Mouse (Mus musculus) megakaryocyte-erythroid progenitor cell, adult 5-6 weeks (primary cell): ENCODE measurements at regions not wholly inside any gene's neighbourhood (a gene's known extent, or its start where the extent isn't known, plus 50 kb on each side); places are given as distances from the start of the nearest gene placed in this dataset.

Experiments
- ATAC-seq: replicated peaks from 2 replicates; pipeline ENCODE4 v1.8.0; 2016; ENCODE audit warnings: mild to moderate bottlenecking, inconsistent platforms; ENCODE audit not compliant: severe bottlenecking, poor library complexity, low FRiP score, low TSS enrichment

DNA sequence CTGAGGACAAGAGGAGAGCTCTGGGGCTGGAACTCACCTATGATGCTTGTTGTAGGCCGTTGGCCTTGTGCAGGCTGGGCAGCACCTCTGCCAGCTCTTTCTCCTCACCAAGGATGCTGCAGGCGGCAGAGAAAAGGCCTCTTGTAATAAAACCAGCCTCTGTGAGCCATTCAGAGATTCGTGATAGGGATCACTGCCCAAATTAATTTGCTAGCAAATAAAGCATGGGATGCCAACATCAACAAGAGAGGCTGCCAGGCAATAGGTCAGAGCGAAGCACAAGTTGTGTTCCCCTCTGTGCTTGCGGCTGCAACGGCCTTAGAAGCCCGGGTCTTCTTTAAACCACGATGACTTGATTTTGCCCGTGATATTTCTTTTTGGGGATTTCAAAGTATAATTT, 72.0 kb upstream of the Kcnj15 start:
- no peak for ATAC-seq

DNA sequence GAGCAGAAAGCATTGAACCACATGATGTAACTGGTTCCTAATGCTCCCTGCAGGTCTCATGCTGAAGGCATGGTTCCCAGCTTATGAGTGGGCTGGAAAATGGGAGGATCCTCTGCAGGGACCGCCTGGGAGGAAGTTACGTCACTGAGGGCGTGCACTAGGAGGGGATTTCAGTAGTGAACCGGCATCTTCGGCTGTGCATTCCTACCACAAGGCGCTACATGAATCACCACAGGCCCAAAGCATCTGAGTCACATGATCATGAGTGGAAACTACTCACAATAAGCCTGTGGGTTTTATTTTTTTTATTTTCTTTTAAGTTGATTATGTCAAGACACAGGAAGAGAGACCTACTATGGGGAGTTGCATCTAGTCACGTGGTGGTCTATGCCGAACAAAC, 68.2 kb upstream of the Kcnj15 start:
- ATAC-seq = no peak

DNA sequence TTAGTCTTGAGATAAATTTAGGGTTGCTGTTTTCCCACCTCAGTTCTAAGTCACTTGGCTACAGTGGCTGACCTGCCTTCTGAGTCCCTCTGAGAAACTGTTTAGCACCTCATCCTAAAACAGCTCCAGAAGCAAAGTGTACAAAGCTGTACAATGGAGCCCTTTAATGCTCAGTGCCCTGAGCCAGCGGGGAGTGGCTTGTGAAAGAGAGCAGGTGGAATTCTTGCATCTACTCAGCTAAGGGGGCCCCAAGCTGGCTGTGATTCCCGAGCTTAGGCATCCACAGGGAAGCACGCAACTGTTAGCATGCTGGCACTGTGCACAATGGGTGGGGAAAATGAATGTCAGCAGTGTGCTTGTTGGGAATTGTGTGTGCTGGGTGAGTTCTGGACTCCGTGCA, 63.2 kb upstream of the Kcnj15 start:
- no peak for ATAC-seq

DNA sequence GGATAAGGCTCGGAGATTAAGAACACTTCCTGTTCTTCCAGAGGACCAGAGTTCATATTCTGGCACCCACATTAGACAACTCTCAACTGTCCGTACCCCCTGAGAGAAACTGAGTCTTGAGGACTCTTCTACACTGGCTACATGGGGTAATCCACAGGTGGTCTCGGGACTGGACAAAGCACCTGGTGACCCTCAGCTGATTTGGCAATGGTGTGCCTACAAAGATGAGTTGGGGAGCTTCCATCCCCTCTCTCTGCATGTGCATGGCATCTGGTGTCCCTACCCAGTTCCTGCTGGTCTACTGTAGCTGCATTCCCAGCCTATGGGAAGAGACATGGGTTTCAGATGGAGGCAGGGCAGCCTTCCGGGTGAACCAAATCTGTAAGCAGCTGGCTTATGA, 61.2 kb upstream of the Kcnj15 start:
- 0 out of 2 replicates have a peak, but pooled peaks have one; percentile 5 for ATAC-seq

DNA sequence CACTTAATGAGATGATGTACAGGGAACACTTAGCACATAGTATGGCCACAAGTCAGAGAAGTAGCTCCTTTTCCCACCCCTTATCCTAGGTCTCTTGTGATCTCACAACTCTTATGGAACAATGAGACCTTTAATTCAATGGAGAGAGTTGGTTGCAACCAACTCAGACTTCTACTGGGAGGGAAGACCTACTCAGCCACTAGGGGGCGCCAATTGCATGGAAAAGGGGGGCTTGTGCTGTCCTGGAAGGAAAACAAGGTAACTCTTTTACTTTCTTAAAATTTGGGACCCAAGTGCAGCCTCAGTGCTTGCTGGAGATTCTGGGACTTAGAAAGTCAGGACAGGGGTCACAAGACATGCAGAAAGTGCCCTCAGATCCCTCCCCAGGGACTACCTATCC, 60.7 kb upstream of the Kcnj15 start:
- ATAC-seq = peak; percentile 82

DNA sequence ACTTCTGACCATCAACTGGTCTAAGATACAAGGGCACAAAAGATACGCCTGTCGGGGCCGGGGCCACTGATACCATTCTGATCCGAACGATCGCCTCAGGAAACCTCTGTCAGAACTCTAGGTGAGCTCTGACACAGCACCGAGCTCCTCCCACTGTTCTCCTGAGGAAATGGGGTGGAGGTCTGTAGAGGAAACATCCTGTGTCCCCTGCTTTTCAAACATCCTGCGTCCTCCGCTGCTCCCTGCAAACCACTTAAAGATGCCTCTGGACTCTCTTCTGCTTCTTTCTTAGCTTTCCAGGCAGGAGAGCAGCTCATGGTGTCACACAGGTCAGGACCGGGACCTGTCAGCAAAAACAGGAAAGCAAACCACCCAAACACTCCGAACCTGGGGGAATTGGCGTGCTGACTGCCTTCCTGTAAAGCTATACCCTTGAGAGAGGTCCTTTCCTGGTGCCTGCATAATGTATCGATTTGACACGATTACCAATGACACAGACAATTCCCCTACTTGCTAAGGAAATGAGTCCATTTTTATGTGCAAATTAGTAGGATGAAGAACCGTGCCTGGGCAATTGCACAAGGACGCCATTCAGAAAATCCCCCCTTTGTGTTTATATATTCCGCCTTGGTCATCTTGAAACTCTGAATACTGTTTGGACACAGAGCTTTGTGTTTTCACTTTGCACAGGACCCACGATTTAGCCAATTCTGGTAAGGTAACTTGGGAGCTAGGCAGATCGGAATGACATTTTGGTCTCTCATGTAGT, 58.4 kb upstream of the Kcnj15 start:
- ATAC-seq = no peak

DNA sequence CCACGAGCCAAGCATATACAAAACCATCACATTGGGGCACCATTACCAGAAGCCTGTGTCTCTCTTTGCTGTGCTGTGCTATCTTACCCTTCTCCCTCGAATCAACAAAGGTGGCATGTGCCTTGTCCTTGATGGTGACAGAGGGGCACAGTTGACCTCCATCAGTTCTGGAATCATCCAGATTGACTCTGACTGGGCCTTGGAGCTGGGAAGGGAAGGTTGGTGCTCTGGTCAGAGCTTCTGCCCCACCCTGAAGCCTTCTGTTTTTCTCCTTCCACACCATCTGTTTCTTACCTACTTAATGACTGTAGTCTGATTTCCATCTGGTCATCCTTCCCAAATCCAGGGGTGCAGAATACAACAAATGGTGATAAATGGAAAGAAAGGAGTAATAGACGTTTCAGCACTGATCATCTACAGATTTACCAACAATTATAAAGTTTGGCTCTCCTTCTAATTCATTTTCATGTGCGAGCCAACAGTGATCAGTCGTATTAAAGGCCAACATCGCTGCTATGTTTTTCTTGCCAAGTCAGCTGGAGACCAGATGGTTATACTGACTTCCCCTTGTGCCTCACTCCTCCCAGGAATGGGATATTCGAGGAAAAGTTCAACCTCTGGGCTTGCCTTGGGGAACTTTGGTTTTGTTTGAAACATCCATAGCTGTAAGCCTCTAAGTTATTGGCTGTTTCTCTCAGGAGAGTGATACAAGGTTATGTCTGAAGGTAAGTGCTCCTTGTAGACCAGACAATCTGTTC, 55.1 kb upstream of the Kcnj15 start:
- ATAC-seq = no peak

DNA sequence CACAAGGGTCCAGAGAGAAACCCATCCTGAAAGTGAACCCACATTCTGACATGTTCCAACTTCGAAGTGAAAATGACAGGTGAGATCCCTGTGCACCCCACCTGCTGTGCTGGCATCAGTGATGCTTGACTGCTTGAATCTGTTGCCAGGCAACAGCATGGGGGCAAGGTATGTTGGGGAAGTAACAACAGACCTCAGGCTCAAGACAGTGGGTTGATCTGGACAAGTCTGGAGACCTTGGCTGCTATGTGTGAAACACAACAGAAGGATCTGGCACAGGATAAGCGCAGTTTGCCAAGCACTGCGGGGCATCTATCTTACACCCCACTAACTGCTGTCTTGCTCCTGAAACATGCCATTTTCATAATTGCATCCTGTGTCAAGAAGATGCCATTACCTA, 54.3 kb upstream of the Kcnj15 start:
- ATAC-seq = no peak

DNA sequence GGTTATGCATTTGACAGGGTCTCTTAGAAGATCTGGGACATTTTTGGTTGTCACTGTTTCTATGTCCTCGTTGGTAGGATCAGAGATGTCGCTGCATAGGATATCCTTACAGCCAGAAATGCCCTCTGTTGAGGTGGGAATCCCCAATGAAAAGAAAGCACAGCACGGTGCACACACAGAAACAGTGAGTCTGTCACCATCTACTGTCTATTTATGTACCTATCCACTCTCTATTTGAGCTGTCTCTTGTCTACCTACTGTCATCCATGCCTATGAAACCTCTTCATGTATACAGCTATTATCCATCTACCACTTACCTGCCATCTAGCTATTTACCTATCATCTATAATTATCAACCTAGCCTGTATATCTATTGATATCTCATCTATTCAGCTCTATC, 53.6 kb upstream of the Kcnj15 start:
- no peak for ATAC-seq

DNA sequence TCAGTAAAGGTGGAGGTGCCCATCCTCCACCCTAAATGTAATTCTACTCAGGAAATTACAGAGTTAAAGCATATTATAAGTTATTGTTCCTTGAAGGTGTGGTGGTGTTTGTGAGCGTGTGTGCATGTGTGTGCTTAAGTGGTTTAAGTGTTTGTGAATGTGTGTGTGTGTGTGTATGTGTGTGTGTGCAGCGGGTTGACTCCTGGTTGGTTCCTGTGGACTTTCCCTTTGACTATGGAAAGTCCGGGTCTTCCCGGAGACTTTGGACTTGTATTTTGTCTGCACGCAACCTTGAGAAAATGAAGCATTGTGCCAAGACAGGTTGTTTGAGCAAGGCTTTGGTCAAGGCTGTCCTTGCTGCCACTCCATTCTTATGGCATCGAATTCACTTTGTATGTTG, 52.9 kb upstream of the Kcnj15 start:
- ATAC-seq = no peak

DNA sequence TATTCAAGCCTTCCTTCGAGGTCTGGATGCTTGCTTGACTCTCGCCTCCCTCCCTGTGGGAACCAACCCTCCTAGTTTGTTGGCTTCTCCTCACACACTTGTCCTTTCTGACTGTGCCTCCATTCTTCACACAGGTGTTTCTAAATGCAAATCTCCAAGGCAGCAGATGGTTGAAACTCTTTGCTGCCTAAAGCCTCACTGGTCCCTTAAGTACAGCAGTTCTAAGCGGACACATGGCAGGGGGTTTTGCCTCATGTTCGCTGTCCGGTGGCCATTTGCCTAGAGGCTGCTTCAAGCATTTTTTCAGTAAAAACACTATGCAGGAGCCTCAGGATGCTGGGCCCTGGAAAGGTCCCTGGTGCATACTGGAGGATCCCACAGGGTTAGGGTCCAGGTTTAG, 50.9 kb upstream of the Kcnj15 start:
- no peak for ATAC-seq

DNA sequence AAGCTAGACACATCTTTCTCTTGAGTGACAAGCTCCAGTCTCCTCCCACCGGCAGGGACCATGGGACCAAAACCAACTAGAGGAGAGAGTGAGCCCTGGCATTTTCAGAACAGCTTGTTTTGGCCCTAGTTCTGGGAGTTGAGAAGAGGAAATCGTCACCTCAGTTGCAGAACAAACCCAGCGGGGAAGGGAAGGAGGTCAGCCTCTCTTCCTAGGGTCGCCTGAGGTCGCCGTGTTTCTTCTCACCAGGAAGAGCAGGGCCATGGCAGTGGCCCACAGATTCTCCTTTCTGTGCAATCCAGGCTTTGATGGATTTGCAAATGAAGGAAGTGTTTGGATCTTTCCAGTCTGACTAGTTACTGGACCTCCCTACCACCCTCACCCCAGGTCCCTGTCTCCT, 49.8 kb upstream of the Kcnj15 start:
- ATAC-seq = no peak
